Mouse (Mus musculus) hindbrain, embryonic 13.5 days (tissue): ENCODE measurements around the gene 1700016C15Rik. TPM values are rescaled to one million over a fixed set of nuclear protein-coding genes. Genes with fewer than 3 reads are reported as not detected.

Source experiments
- ATAC-seq: fragments of 200-750 bp; cut with Nextera tagmentation; 2 replicates; pipeline ENCODE4 v1.8.0; 2017; ENCODE audit warnings: moderate TSS enrichment; ENCODE audit not compliant: low FRiP score
- H3K27ac ChIP-seq: fragments of 300-500 bp; sonication (generic); 2 replicates; pipeline ENCODE4 v1.5.1; 2015; ENCODE audit warnings: inconsistent platforms, mild to moderate bottlenecking, moderate library complexity
- H3K27me3 ChIP-seq: fragments of 300-500 bp; sonication (generic); 2 replicates; pipeline ENCODE4 v1.6.1; 2015; ENCODE audit warnings: mild to moderate bottlenecking, inconsistent platforms
- H3K36me3 ChIP-seq: fragments of 300-500 bp; sonication (generic); 2 replicates; pipeline ENCODE4 v1.6.1; 2015; ENCODE audit warnings: mild to moderate bottlenecking, inconsistent platforms
- H3K4me1 ChIP-seq: fragments of 300-500 bp; sonication (generic); replicated peaks from 2 replicates; pipeline ENCODE4 v1.6.1; 2015; ENCODE audit warnings: inconsistent platforms
- H3K4me2 ChIP-seq: fragments of 300-500 bp; sonication (generic); 2 replicates; pipeline ENCODE4 v1.6.1; 2015; ENCODE audit warnings: inconsistent platforms, mild to moderate bottlenecking, moderate library complexity
- H3K4me3 ChIP-seq: fragments of 300-500 bp; sonication (generic); 2 replicates; pipeline ENCODE4 v1.5.1; 2015; ENCODE audit warnings: mild to moderate bottlenecking, inconsistent platforms
- H3K9ac ChIP-seq: fragments of 300-500 bp; sonication (generic); 2 replicates; pipeline ENCODE4 v1.6.1; 2015; ENCODE audit warnings: mild to moderate bottlenecking, inconsistent platforms
- H3K9me3 ChIP-seq: fragments of 300-500 bp; sonication (generic); 2 replicates; pipeline ENCODE4 v1.6.1; 2016; ENCODE audit warnings: inconsistent platforms
- WGBS: fragments of 180-500 bp; shearing (Covaris S2); methylation state at CpG from one replicate; pipeline ENCODE4 v1.1.7; 2015; 5-methylcytosine and 5-hydroxymethylcytosine counted together
- polyA plus RNA-seq: library from polyadenylated mRNA; unstranded; fragments of >200 nt; fragmentation: Nextera tagmentation; extraction: Ambion mirVana; gene quantifications from 2 replicates; pipeline ENCODE4 v1.2.1, GENCODE M21; 2015

1700016C15Rik gene
- polyA plus RNA-seq, 1 experiment from 2014 or later, result 0.30 TPM

- no peaks in the 10 kb centered on the region for H3K36me3 ChIP-seq
- no peak overlapping the region for H3K9ac ChIP-seq
- no peak overlapping the region for H3K27ac ChIP-seq
- no peak overlapping the region for H3K4me3 ChIP-seq
- ATAC-seq, result peak; percentile 65
- H3K4me2 ChIP-seq, result no peak overlapping the region
- 72% methylated on average over 3 of the region's 3 CpGs for WGBS
- no peaks in the 10 kb centered on the region for H3K9me3 ChIP-seq
- peaks cover 13% of the 10 kb centered on the region for H3K4me1 ChIP-seq
- H3K27me3 ChIP-seq, result no peaks in the 10 kb centered on the region
These were observed 10.6 kb upstream of the 1700016C15Rik start for GRCm38 (mm10) chr1:177719029-177719427.

- ATAC-seq, result no peak
- H3K4me1 ChIP-seq, result peaks cover 4% of the 10 kb centered on the region
- H3K27ac ChIP-seq, result no peak overlapping the region
- no peaks in the 10 kb centered on the region for H3K27me3 ChIP-seq
- H3K4me2 ChIP-seq, result no peak overlapping the region
- H3K4me3 ChIP-seq, result no peak overlapping the region
- H3K36me3 ChIP-seq, result no peaks in the 10 kb centered on the region
- H3K9ac ChIP-seq, result no peak overlapping the region
- H3K9me3 ChIP-seq, result no peaks in the 10 kb centered on the region
- WGBS, result 79% methylated on average over 4 of the region's 4 CpGs
These were observed 5.8 kb upstream of the 1700016C15Rik start for GRCm38 (mm10) chr1:177723786-177724185.

- Histone ChIP-seq H3K27me3 (no peaks in the 10 kb centered on the region), H3K36me3 (no peaks in the 10 kb centered on the region), H3K4me2 (no peak overlapping the region), H3K27ac (no peak overlapping the region), H3K4me1 (no peaks in the 10 kb centered on the region), H3K9ac (no peak overlapping the region), H3K9me3 (0 out of 2 replicates have a peak, but pooled peaks cover 5% of the 10 kb centered on the region), H3K4me3 (no peak overlapping the region)
- ATAC-seq, result no peak
- WGBS, result 89% methylated on average over 5 of the region's 5 CpGs
These were observed 2.7 kb upstream of the 1700016C15Rik start for GRCm38 (mm10) chr1:177726870-177727269.

DNA sequence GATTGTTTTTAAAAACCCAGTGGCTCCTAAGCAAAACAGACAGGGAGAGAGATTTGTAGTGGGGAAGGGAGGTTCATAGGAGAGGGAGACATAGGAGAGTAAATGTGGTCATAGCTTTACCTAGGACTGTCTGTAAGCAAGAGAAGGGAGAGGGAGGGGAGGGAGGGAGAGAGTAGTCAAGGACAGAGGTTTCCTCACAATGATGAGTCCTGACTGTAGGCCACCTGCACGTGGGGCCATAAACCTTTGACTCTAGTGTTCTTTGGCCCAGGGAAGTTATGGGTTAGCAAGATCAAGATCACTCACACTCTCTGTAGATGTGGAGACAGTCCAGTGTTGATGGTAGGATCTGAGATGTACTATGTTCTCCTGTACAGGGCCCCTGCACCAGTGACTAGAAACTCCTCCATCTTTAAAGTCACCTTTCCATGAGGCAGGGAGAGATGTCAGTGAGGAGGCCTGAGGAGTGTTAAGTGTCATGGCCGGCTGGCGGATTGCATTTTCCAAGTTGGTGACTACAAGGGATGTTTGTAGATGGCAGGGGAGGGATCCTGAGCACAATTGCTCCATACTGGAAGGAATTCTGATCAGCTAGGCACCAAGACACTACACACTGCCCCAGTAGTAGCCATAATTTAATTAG is 1.6 kb upstream of the 1700016C15Rik start:
- no peak overlapping the region for H3K9ac ChIP-seq
- 0 out of 2 replicates have a peak, but pooled peaks cover 5% of the 10 kb centered on the region for H3K9me3 ChIP-seq
- H3K4me1 ChIP-seq, result no peaks in the 10 kb centered on the region
- H3K4me2 ChIP-seq, result no peak overlapping the region
- no peaks in the 10 kb centered on the region for H3K27me3 ChIP-seq
- H3K36me3 ChIP-seq, result no peaks in the 10 kb centered on the region
- no peak overlapping the region for H3K4me3 ChIP-seq
- whole genome bisulfite sequencing, result 97% methylated on average over 3 of the region's 3 CpGs
- no peak overlapping the region for H3K27ac ChIP-seq
- no peak for ATAC-seq

DNA sequence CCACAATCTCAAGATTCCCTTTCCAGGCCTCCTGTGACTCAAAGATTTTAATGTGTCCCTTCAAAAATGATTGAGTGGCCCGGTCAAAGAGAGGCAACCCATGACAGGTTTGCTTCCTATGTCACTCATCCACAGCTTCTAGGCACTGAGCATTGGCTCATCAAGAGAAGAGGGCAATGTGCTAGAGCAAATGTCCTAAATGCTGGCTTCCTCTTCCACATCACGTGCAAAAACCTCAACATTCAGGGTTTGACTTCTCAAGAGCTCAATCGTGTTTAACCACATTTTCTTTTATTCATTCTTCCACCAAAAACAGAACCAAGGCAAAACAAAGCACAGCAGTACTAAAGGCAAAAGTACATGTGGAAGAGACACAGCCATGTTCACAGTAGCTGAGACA is 2.4 kb downstream of the 1700016C15Rik start:
- Histone ChIP-seq H3K9ac (no peak overlapping the region), H3K36me3 (no peaks in the 10 kb centered on the region), H3K4me3 (no peak overlapping the region), H3K4me2 (no peak overlapping the region), H3K27me3 (no peaks in the 10 kb centered on the region), H3K9me3 (0 out of 2 replicates have a peak, but pooled peaks cover 5% of the 10 kb centered on the region), H3K4me1 (no peaks in the 10 kb centered on the region), H3K27ac (no peak overlapping the region)
- no peak for ATAC-seq
- 96% methylated on average over 3 of the region's 3 CpGs for WGBS

GRCm38 (mm10) chr1:177737505-177738105 is 8.0 kb downstream of the 1700016C15Rik start:
- ATAC-seq, result no peak
- H3K36me3 ChIP-seq, result no peaks in the 10 kb centered on the region
- H3K27ac ChIP-seq, result no peak overlapping the region

DNA sequence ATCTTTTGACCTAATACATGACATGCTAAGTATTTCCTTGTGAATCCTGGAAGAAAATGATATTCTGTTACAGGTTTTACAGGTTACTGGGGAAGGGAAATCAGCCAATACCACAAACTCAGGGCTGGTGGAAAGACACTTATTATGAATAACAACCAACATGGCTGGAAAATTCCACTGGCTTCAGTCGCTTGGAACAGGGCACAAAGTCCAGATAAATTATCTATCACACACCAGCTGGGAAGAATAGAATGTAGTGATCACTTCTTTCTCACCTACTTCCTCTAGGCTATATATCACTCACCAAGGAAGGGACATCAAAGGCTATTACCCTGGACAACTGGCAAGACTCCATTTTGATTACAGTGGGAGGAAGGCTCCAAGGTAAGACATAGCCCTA is 11.1 kb downstream of the 1700016C15Rik start:
- Histone ChIP-seq H3K9me3 (no peaks in the 10 kb centered on the region), H3K27ac (no peak overlapping the region), H3K4me3 (no peak overlapping the region), H3K36me3 (no peaks in the 10 kb centered on the region), H3K27me3 (no peaks in the 10 kb centered on the region), H3K4me1 (no peaks in the 10 kb centered on the region), H3K4me2 (no peak overlapping the region), H3K9ac (no peak overlapping the region)
- ATAC-seq, result no peak
- 76% methylated on average over 1 of the region's 1 CpGs for WGBS

More at GRCm38 (mm10) chr1:177737505-177738105, 8.0 kb downstream of the 1700016C15Rik start:
- 50% methylated on average over 6 of the region's 6 CpGs for WGBS
- no peaks in the 10 kb centered on the region for H3K4me1 ChIP-seq
- H3K9ac ChIP-seq, result no peak overlapping the region
- no peak overlapping the region for H3K4me3 ChIP-seq
- H3K9me3 ChIP-seq, result no peaks in the 10 kb centered on the region
- H3K4me2 ChIP-seq, result no peak overlapping the region
- H3K27me3 ChIP-seq, result no peaks in the 10 kb centered on the region

DNA sequence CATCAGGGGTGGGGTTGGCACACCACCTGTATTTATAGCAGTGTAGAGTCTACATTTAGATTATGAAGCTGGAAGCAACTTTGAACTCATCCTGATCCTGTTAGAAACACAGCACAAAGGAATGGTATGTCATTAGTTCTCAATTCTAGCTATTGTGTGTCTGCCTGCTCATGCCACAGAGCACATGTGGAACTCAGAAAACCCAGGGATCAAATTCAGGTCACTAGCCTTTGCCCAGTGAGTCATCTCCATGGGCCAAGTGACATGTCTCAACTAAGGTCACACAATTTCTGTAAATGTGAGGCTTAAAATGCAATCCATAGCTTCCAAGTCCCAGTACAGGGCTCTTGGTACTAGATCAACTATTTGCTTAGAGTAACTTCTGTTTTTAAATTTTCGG is 12.5 kb downstream of the 1700016C15Rik start:
- Histone ChIP-seq H3K4me2 (no peak overlapping the region), H3K9me3 (no peaks in the 10 kb centered on the region), H3K36me3 (no peaks in the 10 kb centered on the region), H3K4me1 (no peaks in the 10 kb centered on the region), H3K4me3 (no peak overlapping the region), H3K27me3 (no peaks in the 10 kb centered on the region), H3K9ac (no peak overlapping the region), H3K27ac (no peak overlapping the region)
- WGBS, result 78% methylated on average over 1 of the region's 1 CpGs
- ATAC-seq, result no peak

DNA sequence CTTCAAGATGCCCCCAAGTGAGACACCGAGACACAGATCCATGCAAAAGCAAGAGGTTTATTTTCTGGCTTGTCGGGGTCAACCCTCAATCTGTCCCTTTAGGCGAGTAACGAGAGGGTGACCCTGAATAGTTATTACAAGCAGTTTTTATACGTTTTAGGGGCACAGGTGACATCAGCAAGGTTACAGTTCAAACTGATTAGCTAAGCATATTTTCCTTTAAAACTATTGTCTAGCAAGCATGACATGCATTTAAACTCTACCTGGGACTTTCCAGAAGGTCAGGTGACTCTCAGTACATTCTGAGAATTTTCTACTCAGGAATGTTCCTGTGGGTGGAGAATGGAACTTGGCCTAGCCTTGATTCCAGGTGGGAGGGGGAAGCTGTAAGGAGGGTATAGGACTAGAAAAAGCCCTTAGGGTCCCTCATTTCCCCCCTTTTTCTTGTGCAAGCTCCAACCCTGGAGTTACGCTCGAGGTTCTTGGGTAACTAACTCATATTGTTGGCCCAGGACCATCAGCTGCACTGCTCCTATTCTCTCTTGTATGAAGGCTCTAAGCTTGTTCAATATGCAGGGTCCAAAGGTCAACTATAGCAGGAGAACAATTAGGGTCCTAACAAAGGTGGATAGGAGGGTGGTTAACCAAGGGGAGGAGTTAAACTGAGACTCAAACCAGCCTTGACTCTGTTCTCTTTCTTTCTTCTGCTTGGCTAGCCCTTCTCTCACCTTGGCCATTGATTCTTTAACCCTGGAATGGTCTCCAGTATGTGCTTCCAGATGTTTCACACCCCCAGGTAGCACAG is 15.1 kb downstream of the 1700016C15Rik start:
- no peak overlapping the region for H3K4me3 ChIP-seq
- H3K4me2 ChIP-seq, result no peak overlapping the region
- H3K9me3 ChIP-seq, result peaks cover 6% of the 10 kb centered on the region; the same call in 1 of the 2 replicates
- no peaks in the 10 kb centered on the region for H3K4me1 ChIP-seq
- H3K27ac ChIP-seq, result no peak overlapping the region
- no peak for ATAC-seq
- 85% methylated on average over 7 of the region's 7 CpGs for WGBS
- H3K27me3 ChIP-seq, result no peaks in the 10 kb centered on the region
- no peak overlapping the region for H3K9ac ChIP-seq
- peaks cover 6% of the 10 kb centered on the region for H3K36me3 ChIP-seq

- H3K27ac ChIP-seq, result no peak overlapping the region
- ATAC-seq, result no peak
- peaks cover 15% of the 10 kb centered on the region for H3K9me3 ChIP-seq
- peaks cover 17% of the 10 kb centered on the region for H3K36me3 ChIP-seq
- H3K4me1 ChIP-seq, result no peaks in the 10 kb centered on the region
- H3K4me3 ChIP-seq, result no peak overlapping the region
- WGBS, result 96% methylated on average over 6 of the region's 6 CpGs
- no peak overlapping the region for H3K4me2 ChIP-seq
- H3K9ac ChIP-seq, result no peak overlapping the region
- H3K27me3 ChIP-seq, result no peaks in the 10 kb centered on the region
These were observed 18.4 kb downstream of the 1700016C15Rik start for GRCm38 (mm10) chr1:177747869-177748540.

DNA sequence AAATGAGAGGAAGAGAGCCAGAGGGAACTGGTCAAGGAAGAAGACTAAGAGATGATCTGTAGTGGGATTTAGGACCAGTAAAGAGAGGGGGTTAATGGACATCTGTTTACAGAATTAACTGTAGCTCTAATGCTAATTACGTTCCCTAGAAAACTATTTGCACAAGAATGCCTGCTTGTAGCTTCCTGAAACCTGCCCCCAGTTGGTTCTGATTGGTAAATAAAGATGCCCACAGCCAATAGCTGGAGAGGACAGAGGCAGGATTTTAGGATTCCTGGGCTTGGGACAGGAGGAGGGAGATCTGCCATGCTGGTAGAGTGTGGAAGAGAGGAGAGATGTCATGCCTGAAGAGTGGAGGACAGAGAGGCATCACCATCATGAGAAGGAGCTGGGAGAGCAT is 23.9 kb downstream of the 1700016C15Rik start:
- no peak overlapping the region for H3K27ac ChIP-seq
- H3K27me3 ChIP-seq, result no peaks in the 10 kb centered on the region
- no peak overlapping the region for H3K4me2 ChIP-seq
- no peak overlapping the region for H3K4me3 ChIP-seq
- peaks cover 17% of the 10 kb centered on the region for H3K36me3 ChIP-seq
- WGBS, result 50% methylated on average over 1 of the region's 1 CpGs
- H3K4me1 ChIP-seq, result no peaks in the 10 kb centered on the region
- ATAC-seq, result no peak
- peaks cover 15% of the 10 kb centered on the region for H3K9me3 ChIP-seq
- H3K9ac ChIP-seq, result no peak overlapping the region

DNA sequence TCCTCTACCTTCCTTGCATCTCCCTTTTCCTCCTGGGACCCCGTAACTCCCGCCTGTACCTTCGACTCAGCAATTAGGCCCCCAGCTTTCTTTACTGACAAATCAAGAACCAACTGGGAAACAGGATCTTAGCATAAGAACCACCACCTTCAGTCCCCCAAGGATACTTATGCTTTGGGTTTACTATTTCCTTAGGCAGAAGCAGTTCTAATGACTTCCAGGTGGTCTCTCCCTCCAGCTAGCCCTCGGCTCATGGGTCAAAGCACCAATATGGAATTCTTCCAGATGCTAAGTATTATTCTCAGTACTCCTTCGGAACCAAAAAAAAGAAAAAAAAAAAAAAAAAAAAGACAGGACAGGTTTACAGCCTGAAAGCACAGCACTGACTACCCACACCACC is 27.6 kb downstream of the 1700016C15Rik start:
- WGBS, result 86% methylated on average over 5 of the region's 5 CpGs
- Histone ChIP-seq H3K4me3 (no peak overlapping the region), H3K9ac (no peak overlapping the region), H3K27me3 (no peaks in the 10 kb centered on the region), H3K27ac (no peak overlapping the region), H3K4me1 (no peaks in the 10 kb centered on the region), H3K4me2 (no peak overlapping the region), H3K9me3 (no peaks in the 10 kb centered on the region), H3K36me3 (no peaks in the 10 kb centered on the region; the same call in 1 of the 2 replicates)
- ATAC-seq, result no peak
